Mouse (Mus musculus) testis, adult 2 months (tissue): ENCODE data around the gene Gm42906.

Experiments
- CTCF ChIP-seq: fragments of 200-500 bp; IDR thresholded peaks from 2 replicates; pipeline ENCODE4 v1.5.1; 2012; ENCODE audit warnings: low read depth, mild to moderate bottlenecking, inconsistent platforms, low read length, moderate library complexity; ENCODE audit not compliant: control insufficient read depth, insufficient read depth, insufficient replicate concordance
- POLR2A ChIP-seq: fragments of 200-500 bp; IDR thresholded peaks from 2 replicates; pipeline ENCODE4 v1.6.1; 2012; ENCODE audit warnings: low read depth, mild to moderate bottlenecking, inconsistent platforms, low read length, moderate library complexity; ENCODE audit not compliant: control insufficient read depth

DNA sequence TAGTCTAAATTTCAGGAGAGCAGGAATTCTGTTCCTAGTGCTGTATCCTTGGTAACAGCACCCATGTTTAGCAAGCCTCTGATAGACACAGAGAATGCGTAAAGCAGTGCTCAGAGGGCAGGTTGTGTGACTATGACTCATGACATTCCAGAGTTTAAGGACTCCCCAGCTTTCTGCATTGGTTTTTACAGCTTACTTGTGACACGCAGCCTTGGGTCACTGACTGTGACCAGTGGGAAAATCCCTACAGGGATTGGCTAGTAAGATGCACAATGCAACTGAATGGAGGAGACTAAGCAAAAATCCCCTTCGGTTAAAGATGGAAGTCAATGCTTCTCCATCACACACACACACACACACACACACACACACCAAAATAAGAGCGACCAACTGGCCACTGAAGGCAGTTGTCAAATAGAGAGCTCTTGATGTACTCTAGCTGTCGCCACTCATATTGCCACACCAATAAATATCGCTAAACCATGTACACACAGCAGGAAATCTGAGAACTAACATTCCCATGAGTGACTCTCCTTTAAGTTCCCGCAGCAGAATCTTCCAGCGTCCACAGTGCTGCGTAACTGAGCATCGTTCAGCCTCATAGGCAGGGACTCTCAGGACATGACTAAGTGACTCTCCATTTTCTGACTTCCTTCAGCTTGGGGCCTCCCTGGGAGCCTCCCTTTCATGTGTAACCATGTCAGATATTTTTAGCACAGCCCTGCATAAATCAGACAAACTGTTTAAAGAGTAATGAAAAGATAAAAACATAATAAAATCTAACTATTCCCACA, 112.0 kb downstream of the Gm42906 start:
- TF ChIP-seq POLR2A (no peak), CTCF (no peak)
